Mouse (Mus musculus) kidney, adult 2 months (tissue): Measurements from ENCODE around the gene Rad51b.

Experiments
- CTCF ChIP-seq: fragments of 200-500 bp; conservative IDR thresholded peaks from 2 replicates; pipeline ENCODE4 v1.5.1; 2011; ENCODE audit warnings: low read depth, mild to moderate bottlenecking, control low read depth, low read length, moderate library complexity, mixed read lengths; ENCODE audit not compliant: insufficient read depth, insufficient read length
- POLR2A ChIP-seq: fragments of 200-500 bp; IDR thresholded peaks from one replicate; pipeline ENCODE4 v1.6.1; 2011; ENCODE audit warnings: low read depth, low read length, control low read depth

- TF ChIP-seq CTCF (no peak), POLR2A (no peak)
Measured at GRCm38 (mm10) chr12:79796823-79797821, 500.0 kb downstream of the Rad51b start.
